Mouse (Mus musculus) heart, adult 2 months (tissue): ENCODE results near the gene Ascc1. TPM values are rescaled to one million over a fixed set of nuclear protein-coding genes. Genes with fewer than 3 reads are reported as not detected.

Source experiments
- DNase-seq, 2 experiments: peaks; one replicate each; pipeline ENCODE4 v3.0.0; 2021
- H3K27ac ChIP-seq: fragments of 200-600 bp; 2 replicates; pipeline ENCODE4 v1.8.1; 2022
- H3K27me3 ChIP-seq: fragments of 200-500 bp; 2 replicates; pipeline ENCODE4 v1.6.1; 2012; ENCODE audit warnings: mild to moderate bottlenecking, low read length, inconsistent platforms, mixed read lengths; ENCODE audit not compliant: control insufficient read depth, insufficient read depth
- H3K36me3 ChIP-seq: fragments of 200-500 bp; 2 replicates; pipeline ENCODE4 v1.6.1; 2012; ENCODE audit warnings: low read length, inconsistent platforms; ENCODE audit not compliant: control insufficient read depth, insufficient read depth
- H3K4me1 ChIP-seq: fragments of 200-500 bp; 2 replicates; pipeline ENCODE4 v1.6.1; 2011; ENCODE audit warnings: low read length; ENCODE audit not compliant: control insufficient read depth, insufficient read depth
- H3K4me3 ChIP-seq: fragments of 200-600 bp; 2 replicates; pipeline ENCODE4 v1.8.1; 2022
- H3K79me2 ChIP-seq: fragments of 200-500 bp; replicated peaks from 2 replicates; pipeline ENCODE4 v1.6.1; 2012; ENCODE audit warnings: mild to moderate bottlenecking, inconsistent platforms, low read length, moderate library complexity, mixed read lengths; ENCODE audit not compliant: control insufficient read depth, insufficient read depth
- H3K9ac ChIP-seq: fragments of 200-500 bp; 2 replicates; pipeline ENCODE4 v1.6.1; 2012; ENCODE audit warnings: low read depth, mild to moderate bottlenecking, control low read depth, inconsistent platforms, low read length, mixed read lengths
- CTCF ChIP-seq: fragments of 200-600 bp; IDR thresholded peaks from 2 replicates; pipeline ENCODE4 v1.8.1; 2022; ENCODE audit warnings: antibody characterized with exemption, mild to moderate bottlenecking, moderate library complexity
- EP300 ChIP-seq: fragments of 200-500 bp; IDR thresholded peaks from 2 replicates; pipeline ENCODE4 v1.6.1; 2011; ENCODE audit warnings: low read depth, low read length, control low read depth; ENCODE audit not compliant: insufficient read depth
- POLR2A ChIP-seq: fragments of 200-500 bp; IDR thresholded peaks from 2 replicates; pipeline ENCODE4 v1.6.1; 2011; ENCODE audit warnings: mild to moderate bottlenecking, low read depth, low read length, control low read depth; ENCODE audit not compliant: insufficient read depth
- WGBS: fragments of 180-500 bp; shearing (Covaris S2); methylation state at CpG from one replicate; pipeline ENCODE4 v1.1.7; 2018; 5-methylcytosine and 5-hydroxymethylcytosine counted together
- intact Hi-C: fragments of 180-260 bp; cut with DNase I; formaldehyde crosslinking; loops from one replicate; pipeline ENCODE4 v1.15.1; 2025
- polyA plus RNA-seq: library from polyadenylated mRNA; depleted of rRNA; stranded (reverse); fragments of >200 nt; gene quantifications from 2 replicates; pipeline ENCODE4 v1.2.3, GENCODE M21; 2012
- total RNA-seq, 2 experiments: library from RNA; stranded (reverse); gene quantifications; 2 replicates each; pipeline ENCODE4 v1.2.3; 2021

Gene Ascc1
- total and polyA plus RNA-seq, 3 experiments, result 20.5 to 24.1 (median 22.5) TPM

DNA sequence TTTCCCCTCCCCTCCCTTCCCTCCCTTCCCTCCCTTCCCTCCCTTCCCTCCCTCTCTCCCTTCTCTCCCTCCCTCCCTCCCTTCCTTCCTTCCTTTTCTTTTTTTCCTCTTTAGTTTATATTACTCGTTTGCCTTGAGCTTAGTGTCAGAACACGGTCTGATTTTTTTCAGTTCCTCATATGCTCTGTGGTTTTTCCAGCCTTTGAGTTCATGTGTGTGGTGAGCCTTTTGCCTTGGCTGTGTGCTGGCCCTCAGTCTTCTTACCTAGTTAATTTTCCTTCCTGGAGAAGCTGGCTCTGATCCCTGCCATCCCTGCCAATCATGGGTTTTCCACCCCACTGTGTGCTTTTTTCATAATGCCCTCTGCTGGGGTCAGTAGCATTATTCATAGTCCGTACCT lies 6.5 kb downstream of the Ascc1 start:
- intact Hi-C loops, result no loop called here
- H3K4me1 ChIP-seq, result peaks cover 4% of the 10 kb centered on the region
- H3K27me3 ChIP-seq, result no peaks in the 10 kb centered on the region
- TF ChIP-seq EP300 (no peak), CTCF (no peak), POLR2A (no peak)
- no peak for DNase-seq
- WGBS, result 44% methylated on average over 3 of the region's 3 CpGs
- H3K9ac ChIP-seq, result no peak overlapping the region
- peaks cover 3% of the 10 kb centered on the region for H3K36me3 ChIP-seq
- H3K27ac ChIP-seq, result peak overlapping the region; percentile 39; the same call in 1 of the 2 replicates
- H3K4me3 ChIP-seq, result no peak overlapping the region
- no peaks in the 10 kb centered on the region for H3K79me2 ChIP-seq

DNA sequence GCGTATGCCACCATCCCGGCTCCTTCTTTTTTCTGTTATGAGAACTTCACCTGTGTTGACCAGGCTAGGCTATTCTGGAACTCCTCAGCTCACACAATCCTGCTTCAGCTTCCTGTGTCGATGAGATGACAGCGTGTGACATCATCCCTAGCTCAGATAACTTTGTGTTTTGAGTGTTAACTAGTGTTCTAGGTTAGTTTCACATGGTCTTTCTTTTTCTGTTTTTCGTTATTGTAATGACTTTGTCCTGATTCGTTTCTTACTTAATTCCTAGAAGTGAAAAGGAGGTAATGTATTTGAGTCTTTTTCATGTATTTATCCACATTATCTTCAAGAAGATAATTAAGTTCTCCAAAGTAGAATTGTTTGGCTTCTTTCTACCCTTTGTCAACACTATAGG lies 13.6 kb downstream of the Ascc1 start:
- WGBS, result 68% methylated on average over 6 of the region's 6 CpGs
- DNase-seq, result no peak
- H3K4me1 ChIP-seq, result no peaks in the 10 kb centered on the region
- no peak overlapping the region for H3K4me3 ChIP-seq
- H3K36me3 ChIP-seq, result no peaks in the 10 kb centered on the region
- no peaks in the 10 kb centered on the region for H3K27me3 ChIP-seq
- no peak for TF ChIP-seq CTCF
- no peaks in the 10 kb centered on the region for H3K79me2 ChIP-seq
- no peak overlapping the region for H3K27ac ChIP-seq
- H3K9ac ChIP-seq, result no peak overlapping the region
- intact Hi-C loops, result no loop called here

DNA sequence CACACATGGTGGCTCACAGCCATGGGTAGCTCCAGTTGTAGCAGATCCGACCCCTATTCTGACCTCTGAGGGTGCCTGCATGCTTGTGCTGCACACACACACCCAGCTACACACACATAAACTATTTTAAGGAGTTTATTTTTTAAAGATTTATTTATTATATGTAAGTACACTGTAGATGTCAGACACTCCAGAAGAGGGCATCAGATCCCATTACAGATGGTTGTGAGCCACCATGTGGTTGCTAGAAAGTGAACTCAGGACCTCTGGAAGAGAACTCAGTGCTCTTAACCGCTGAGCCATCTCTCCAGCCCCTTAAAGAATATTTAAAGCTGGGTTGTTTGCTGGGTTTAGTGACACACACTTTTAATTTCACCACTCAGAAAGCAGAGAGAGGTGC lies 16.7 kb downstream of the Ascc1 start:
- Histone ChIP-seq H3K79me2 (no peaks in the 10 kb centered on the region), H3K27ac (no peak overlapping the region), H3K27me3 (no peaks in the 10 kb centered on the region), H3K36me3 (no peaks in the 10 kb centered on the region), H3K9ac (no peak overlapping the region), H3K4me1 (no peaks in the 10 kb centered on the region), H3K4me3 (no peak overlapping the region)
- peak; percentile 44 for TF ChIP-seq CTCF
- TF ChIP-seq EP300, result no peak
- no peak for TF ChIP-seq POLR2A
- DNase-seq, result no peak
- WGBS, result 83% methylated on average over 2 of the region's 2 CpGs
- intact Hi-C loops, result no loop called here

GRCm38 (mm10) chr10:60023751-60024150 lies 21.1 kb downstream of the Ascc1 start:
- intact Hi-C loops, result no loop called here
- H3K4me3 ChIP-seq, result no peak overlapping the region
- WGBS, result 94% methylated on average over 1 of the region's 1 CpGs
- H3K4me1 ChIP-seq, result no peaks in the 10 kb centered on the region
- H3K27ac ChIP-seq, result no peak overlapping the region
- H3K9ac ChIP-seq, result no peak overlapping the region
- H3K79me2 ChIP-seq, result no peaks in the 10 kb centered on the region
- no peaks in the 10 kb centered on the region for H3K27me3 ChIP-seq
- DNase-seq, result no peak
- no peaks in the 10 kb centered on the region for H3K36me3 ChIP-seq
- TF ChIP-seq CTCF (no peak), EP300 (no peak), POLR2A (no peak)

GRCm38 (mm10) chr10:60026759-60027395 lies 24.3 kb downstream of the Ascc1 start:
- no peaks in the 10 kb centered on the region for H3K4me1 ChIP-seq
- H3K36me3 ChIP-seq, result no peaks in the 10 kb centered on the region
- no peak overlapping the region for H3K27ac ChIP-seq
- no peak overlapping the region for H3K4me3 ChIP-seq
- no peak for DNase-seq
- no peaks in the 10 kb centered on the region for H3K27me3 ChIP-seq
- WGBS, result 65% methylated on average over 13 of the region's 13 CpGs
- H3K79me2 ChIP-seq, result no peaks in the 10 kb centered on the region
- H3K9ac ChIP-seq, result no peak overlapping the region
- TF ChIP-seq POLR2A (no peak), EP300 (no peak), CTCF (no peak)
- intact Hi-C loops, result no loop called here

DNA sequence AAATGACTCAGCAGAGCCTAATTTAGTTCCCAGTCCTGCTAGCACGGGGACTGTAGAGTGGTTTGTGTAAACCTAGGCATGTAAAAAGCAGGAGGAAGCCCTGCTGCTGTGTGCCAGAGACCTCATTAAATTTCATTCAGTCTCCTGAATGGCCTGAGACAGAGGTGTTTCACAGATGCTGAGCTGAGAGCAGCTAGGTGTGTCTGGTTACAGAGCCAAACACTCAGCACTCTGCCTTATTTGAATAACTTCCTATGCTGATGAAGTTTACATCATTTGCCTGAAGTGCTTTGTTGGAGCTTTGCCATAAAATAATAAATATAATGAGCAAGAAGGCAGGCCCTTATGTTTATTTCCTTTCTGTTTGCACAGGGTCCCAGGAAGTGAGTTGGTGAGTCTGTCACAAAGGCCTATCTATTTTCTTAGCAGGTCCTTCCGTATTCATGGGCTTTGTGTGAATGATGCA lies 25.0 kb downstream of the Ascc1 start:
- 54% methylated on average over 2 of the region's 2 CpGs for WGBS

More for the DNA sequence above, 25.0 kb downstream of the Ascc1 start:
- no peaks in the 10 kb centered on the region for H3K36me3 ChIP-seq
- no peaks in the 10 kb centered on the region for H3K79me2 ChIP-seq
- intact Hi-C loops, result no loop called here
- no peaks in the 10 kb centered on the region for H3K27me3 ChIP-seq
- no peak overlapping the region for H3K9ac ChIP-seq
- no peak overlapping the region for H3K27ac ChIP-seq
- no peak for DNase-seq
- TF ChIP-seq EP300 (no peak), POLR2A (no peak), CTCF (no peak)
- H3K4me3 ChIP-seq, result no peak overlapping the region
- no peaks in the 10 kb centered on the region for H3K4me1 ChIP-seq
